Mouse (Mus musculus) limb, embryonic 12.5 days (tissue): ENCODE data around the gene Cant1. TPM values are rescaled to one million over a fixed set of nuclear protein-coding genes. Genes with fewer than 3 reads are reported as not detected.

Experiments used
- polyA plus RNA-seq: library from polyadenylated mRNA; unstranded; fragments of >200 nt; fragmentation: Nextera tagmentation; extraction: Ambion mirVana; gene quantifications from 2 replicates; pipeline ENCODE4 v1.2.1, GENCODE M21; 2016

Gene Cant1
- polyA plus RNA-seq, 1 experiment from 2014 or later, result 32.0 TPM

Other genes starting within 250 kb of the Cant1 start
- gene Cyth1, start 170.5 kb downstream of the Cant1 start, polyA plus RNA-seq, result 24.5 and 26.3 TPM in 2 replicates
- 20.1 and 21.3 TPM in 2 replicates for gene Usp36, start 128.8 kb downstream of the Cant1 start, polyA plus RNA-seq
- 0.59 and 0.60 TPM in 2 replicates for gene Cep295nl, start 76.6 kb downstream of the Cant1 start, polyA plus RNA-seq
- 77.6 and 91.3 TPM in 2 replicates for gene Timp2, start 63.3 kb downstream of the Cant1 start, polyA plus RNA-seq
- gene Lgals3bp, start 17.0 kb downstream of the Cant1 start, polyA plus RNA-seq, result 4.1 and 4.3 TPM in 2 replicates
- gene C1qtnf1, start 9.1 kb upstream of the Cant1 start, polyA plus RNA-seq, result 3.4 and 4.8 TPM in 2 replicates
- gene Engase, start 57.7 kb upstream of the Cant1 start, polyA plus RNA-seq, result 8.8 and 9.4 TPM in 2 replicates